Mouse (Mus musculus): Measurements from ENCODE around the gene Padi3.

Gene Padi3

GRCm38 (mm10) chr4:140815996-140816917 is 5.8 kb upstream of the Padi3 start:
- DNase-seq: peak; percentile 38 to 54

- DNase-seq: no peak
Observed at GRCm38 (mm10) chr4:140815496-140815895, 5.0 kb upstream of the Padi3 start.

DNA sequence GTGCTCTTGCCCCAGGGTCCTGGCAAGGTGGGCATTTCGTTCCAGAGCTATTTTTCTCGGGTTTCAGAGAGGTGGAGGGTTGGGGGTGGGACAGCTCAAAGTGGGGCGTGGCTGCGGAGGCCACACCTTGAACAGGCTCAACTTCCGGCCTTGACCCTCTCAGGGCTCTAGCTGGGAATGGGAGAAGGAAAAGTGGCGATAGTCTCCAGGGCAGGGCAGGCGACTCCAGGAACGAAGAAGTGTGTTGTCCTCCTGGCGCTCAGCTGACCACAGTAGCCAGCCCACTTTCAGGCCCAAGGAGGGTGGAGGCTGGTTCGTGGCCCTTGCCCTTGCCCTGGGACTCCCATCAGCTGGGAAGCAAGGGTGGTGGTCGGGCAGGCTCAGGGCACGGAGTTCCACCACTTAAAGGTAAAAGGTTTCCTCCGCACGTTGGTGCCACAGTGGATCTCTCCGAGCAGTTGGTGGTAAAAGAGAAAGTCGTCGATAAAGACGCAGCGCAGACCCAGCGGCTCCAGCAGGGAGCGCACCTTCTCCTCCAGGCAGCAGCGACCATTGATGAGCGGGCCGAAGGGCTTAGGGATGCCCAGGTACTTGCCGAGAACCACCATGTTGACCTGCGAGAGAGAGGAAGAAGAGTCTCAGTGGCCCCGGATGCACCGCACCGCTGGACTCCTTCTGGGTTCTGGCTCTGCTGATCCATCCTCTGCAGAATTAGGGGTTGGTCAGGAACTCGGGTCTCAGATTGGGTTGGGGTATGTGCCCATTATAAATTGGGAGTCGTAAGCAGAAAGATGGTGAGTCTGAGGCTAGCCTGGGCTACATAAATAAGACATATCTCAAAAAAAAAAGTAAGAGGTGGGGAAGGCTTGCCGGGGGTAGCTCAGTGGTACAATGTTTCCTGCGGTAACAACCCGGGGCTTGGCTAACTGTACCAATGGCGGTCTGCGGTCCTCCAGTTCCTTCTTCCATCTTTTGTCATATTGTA is 4.1 kb upstream of the Padi3 start:
- peak; percentile 48 to 65 for DNase-seq

GRCm38 (mm10) chr4:140813358-140814185 is 3.1 kb upstream of the Padi3 start:
- DNase-seq: no peak

DNA sequence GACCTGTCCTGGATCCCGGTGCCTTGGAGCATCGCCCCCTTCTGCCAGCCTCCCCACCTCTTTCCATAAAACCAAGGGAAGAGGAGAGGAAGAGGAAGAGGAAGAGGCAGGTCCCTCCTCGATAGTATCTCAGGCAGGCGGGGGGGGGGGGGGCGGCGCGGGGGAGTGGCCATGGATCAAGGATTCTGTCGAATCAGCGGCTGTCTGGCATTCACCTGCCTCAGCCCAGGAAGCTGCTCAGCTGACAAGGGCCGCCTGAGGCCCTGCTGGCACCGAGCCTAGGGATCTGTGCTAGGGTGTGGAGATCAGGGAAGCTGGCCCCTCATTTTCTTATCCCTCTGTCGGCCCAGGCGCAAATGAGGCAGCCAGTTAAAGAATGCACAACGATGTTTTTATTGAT is 2.2 kb upstream of the Padi3 start:
- DNase-seq: peak in 1 of 2 experiments; percentile 17

DNA sequence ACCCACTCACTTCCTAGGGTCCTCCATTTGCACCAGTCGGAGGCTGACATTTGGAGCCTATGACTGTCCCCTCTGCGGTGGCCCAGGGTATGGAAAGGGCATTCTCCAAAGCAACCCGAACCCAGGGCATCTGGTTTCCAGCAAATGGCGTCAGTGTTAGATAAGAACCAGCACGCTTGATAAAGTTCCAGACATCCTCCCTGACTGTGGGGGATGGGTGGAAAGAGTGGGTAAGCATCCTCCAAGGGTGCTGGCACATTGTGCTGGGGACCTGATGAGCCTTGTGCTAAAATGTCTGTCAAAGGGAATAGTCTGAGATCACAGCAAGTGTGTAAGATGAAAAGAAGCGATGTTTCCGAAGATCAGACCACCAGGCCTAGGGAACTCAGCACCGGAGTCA is 1.7 kb upstream of the Padi3 start:
- no peak for DNase-seq

DNA sequence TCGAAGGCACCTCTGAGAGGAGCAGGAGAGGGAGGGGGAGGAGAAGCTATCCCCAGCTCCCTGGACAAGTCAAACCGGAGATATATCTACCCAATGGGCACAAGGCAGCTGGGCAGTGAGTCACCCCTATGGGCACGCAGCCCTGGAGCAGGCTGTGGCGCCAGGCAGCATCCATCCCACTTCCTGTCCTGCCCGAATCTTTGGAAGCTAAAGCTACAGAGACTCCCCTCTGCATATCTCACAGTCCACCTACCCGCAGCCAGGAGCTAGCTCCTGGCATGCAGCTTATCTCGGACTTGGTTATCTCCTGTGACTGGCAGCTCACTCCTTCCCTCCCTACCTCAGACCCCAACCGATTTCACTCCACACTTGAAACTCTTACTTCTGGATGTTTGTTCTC is 1.3 kb downstream of the Padi3 start:
- DNase-seq: peak in 1 of 2 experiments; percentile 23

- DNase-seq: no peak
Observed at GRCm38 (mm10) chr4:140804601-140805000, 5.8 kb downstream of the Padi3 start.

- DNase-seq: no peak
Observed at GRCm38 (mm10) chr4:140801364-140801763, 9.1 kb downstream of the Padi3 start.

DNA sequence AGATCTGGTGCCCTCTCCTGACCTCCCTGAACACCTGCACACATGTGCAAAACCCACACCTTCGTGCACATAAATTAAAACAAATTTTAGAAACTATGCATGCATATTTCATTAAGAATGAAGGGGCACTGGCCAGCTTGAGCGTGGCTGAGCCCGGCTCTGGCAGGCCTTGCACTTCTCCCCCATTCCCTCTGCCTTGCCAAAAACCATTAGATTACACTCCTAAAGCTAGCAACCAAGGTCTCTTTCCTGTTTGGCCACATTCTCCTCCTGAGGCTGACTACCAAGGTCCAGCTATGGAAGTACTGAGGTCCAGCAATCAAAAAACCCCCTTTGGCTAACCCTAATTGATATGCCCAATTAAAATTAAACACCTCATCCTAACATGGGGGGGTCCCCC is 13.7 kb downstream of the Padi3 start:
- no peak for DNase-seq

DNA sequence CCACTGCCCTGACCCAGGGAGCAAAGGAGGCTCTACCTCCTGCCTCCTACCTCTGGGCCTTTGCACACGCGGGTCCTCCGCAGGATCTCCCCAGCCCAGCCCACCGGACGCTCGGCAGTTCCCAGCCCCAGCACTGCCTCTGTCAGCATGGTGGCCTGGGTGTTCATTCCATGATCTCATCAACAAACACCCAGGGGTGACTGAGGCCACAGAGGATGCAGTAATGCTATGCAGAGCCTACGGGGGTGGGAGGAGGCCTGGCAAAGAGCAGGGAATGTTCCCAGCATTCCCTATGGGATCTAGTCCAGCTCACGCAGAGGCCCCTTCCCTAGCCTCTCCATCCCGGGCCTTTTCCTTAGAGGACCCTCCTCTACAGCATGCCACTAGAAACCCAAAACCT is 15.8 kb downstream of the Padi3 start:
- no peak for DNase-seq

GRCm38 (mm10) chr4:140793795-140794194 is 16.7 kb downstream of the Padi3 start:
- no peak for DNase-seq

- DNase-seq: no peak
Observed at GRCm38 (mm10) chr4:140792584-140792983, 17.9 kb downstream of the Padi3 start.

DNA sequence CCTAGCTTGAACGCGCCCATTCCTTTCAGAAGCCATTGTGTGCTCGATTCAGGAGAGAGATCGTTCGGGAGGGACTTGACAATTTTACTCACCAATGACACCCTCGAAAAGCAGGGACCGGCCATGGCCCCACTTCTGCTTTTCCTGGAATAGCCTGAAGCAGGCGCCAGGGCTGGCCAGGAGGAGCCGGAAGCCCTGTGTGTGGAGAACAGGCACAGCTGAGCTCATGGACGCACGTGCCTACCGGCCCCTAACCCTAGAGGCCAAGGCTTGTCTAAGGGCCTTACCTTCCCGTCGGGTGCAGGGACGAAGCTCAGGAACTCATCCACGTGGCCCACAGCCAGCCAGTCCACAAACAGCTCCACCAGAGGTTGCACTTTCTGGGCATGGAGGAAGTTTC is 19.4 kb downstream of the Padi3 start:
- no peak for DNase-seq

DNA sequence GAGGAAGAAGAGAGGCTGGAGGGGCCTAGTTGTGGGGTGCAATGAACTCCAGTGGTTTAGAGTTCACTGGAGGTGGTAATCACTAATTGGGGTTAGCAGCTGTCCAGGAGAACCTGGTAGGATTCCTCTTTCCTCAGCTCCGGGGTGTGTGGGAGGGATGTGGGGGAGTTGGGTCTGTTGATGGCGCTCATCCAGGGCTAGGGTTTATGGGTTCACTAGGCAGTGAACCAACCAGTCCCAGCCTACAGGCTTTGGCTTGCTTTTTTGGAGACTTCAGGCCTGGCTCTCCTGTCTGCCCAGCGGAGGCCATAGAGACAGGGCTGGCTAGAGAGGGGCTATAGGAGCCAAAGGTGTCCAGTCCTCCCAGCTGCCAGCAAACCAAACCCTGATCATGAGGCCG is 20.5 kb downstream of the Padi3 start:
- no peak for DNase-seq

DNA sequence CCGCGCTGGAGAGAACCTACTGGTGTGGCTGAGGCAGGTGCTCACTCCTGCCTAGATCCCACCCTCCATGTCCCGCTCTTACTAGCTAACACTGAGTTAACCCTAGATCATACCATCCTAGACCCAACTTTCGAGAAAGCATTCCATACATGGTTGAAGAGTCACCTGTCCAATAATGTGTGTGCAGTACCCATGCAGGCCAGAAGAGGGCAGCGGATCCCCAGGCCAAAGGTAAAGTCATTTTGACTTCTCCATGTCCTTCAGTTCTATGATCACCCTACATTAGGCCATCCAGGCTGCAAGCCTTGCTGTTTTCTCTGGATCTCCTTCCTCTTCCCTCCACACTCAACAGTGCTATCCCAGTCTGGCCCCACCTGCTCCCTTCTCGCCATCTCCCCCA is 21.5 kb downstream of the Padi3 start:
- peak; percentile 58 to 63 for DNase-seq

- no peak for DNase-seq
Observed at GRCm38 (mm10) chr4:140788264-140788663, 22.2 kb downstream of the Padi3 start.

DNA sequence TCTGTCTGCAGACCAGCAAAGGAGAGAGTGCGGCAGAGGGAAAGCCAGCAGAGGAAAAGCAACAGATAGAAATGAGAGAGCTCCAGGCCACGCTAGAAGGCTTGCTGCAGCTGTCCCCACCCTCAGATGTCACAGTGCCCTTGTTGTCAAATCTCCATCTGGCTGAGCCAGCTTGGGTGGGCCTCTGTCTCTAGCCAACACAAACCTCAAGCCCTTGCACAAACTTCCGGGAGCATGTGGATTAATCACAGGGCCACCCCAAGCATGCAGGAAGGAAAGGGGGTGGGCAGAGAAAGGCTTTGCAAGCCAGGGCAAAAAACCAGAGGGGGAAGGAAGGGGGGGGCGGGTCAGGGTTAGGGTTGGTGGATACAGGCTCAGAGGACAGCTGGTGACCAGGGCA is 23.0 kb downstream of the Padi3 start:
- DNase-seq: peak; percentile 74 to 80

GRCm38 (mm10) chr4:140785217-140785616 is 25.2 kb downstream of the Padi3 start:
- DNase-seq: no peak

- no peak for DNase-seq
Observed at GRCm38 (mm10) chr4:140784292-140784945, 26.0 kb downstream of the Padi3 start.

DNA sequence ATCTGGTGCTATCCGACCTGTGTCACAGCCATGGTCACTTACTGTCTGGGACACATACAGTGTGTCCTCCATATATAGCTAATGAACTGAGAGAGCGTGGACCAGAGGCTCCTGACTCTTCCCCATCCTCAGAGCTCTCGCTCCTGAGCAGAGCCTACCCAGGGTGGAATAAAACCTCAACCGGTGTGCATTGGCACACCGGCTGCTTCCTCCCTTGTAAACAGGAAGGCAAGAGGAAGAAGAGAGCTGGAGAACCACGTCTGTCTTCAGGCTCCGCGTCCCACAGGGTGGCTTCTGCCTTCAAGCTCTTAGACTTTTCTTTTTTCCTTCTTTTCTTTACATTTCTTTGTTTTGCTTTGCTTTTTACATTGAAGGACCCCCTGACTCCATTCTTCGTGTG is 27.6 kb downstream of the Padi3 start:
- DNase-seq: no peak

GRCm38 (mm10) chr4:140780507-140780906 is 29.9 kb downstream of the Padi3 start:
- DNase-seq: no peak
